Mouse (Mus musculus): ENCODE data around the gene Prrt4. TPM values are rescaled to one million over a fixed set of nuclear protein-coding genes. Genes with fewer than 3 reads are reported as not detected.
"Not testable (repeated sequence)": the region's sequence is repeated elsewhere in the genome, so short reads cannot be mapped to it uniquely, and the experiment has no call there.

The Prrt4 gene
- 4.8 TPM in 2 replicates for polyA plus RNA-seq (2015; fragmentation: Nextera tagmentation; extraction: Ambion mirVana)

DNA sequence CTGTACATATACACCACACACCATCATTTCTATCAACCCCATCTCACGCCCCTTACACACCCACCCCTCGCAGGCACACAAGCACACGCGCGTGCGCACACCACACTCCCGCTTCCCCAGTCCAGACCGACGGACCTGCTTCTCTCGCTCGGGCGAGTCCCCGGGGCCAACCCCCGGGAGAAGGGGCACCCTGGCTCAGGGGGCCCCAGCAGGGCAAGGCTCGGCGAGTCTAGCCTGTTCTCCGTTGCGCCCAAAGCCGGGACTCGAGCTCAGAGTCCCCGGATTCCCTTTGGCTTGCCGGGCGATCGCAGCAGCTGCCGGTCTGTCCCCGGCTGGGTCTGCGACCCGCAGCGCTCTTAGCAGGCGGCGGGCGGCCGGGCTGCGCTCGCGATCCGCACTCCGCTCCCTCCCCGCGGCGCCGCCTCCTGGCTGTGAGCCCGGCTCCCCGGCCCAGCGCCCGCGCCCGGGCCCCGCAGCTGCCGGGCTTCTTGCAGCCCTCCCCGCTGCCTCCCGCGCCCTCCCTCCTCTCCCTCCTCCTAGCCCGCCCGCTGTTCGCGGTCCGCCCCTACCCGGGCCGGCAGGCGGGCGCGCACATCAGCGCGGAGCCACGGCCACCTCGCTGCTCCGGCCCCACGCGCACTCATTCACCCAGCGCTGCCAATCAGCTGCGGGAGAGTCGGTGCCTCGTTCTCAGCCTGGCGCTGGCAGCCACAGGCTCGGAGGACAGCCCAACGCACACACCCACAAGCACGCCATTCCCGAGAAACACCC, at the start of gene Prrt4:
Gene Prrt4, minus strand, starts transcription at position 697 of the 771 bp plus-strand sequence.
- peak within 1 kb of the TSS; percentile 75 for H3K4me2 ChIP-seq
- H3K27me3 ChIP-seq: peaks cover 52% of the 10 kb centered on the region
- peak; percentile 86 for ATAC-seq (ENCODE audit: low read depth)
- peaks cover 19% of the 10 kb centered on the region for H3K4me1 ChIP-seq (replicated peaks)
- H3K36me3 ChIP-seq: no peaks in the 10 kb centered on the region
- peak within 1 kb of the TSS; percentile 87 for H3K27ac ChIP-seq (replicated peaks)
- under 1% methylated on average over 66 of the region's 79 CpGs for WGBS
- H3K4me3 ChIP-seq: peak within 1 kb of the TSS; percentile 59
- H3K9ac ChIP-seq: peak within 1 kb of the TSS; percentile 84
- no peaks in the 10 kb centered on the region for H3K9me3 ChIP-seq

DNA sequence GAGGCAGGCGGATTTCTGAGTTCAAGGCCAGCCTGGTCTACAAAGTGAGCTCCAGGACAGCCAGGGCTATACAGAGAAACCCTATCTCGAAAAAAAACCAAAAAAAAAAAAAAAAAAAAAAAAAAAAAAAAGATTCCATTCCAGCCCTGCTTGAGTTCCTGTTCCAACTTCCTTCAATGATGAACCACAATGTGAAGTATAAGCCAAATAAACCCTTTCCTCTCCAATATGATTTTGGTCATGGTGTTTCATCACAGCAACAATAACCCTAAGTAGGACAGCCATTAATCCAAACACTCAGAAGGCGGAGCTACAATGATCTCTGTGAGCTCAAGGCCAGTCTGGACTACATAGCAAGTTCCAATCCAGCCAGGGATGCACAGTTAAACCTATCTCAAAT, 38.3 kb upstream of the Prrt4 start:
- ATAC-seq (ENCODE audit: low read depth); H3K9ac ChIP-seq; H3K9me3 ChIP-seq; H3K36me3 ChIP-seq; H3K4me2 ChIP-seq; H3K27ac ChIP-seq (replicated peaks); H3K4me3 ChIP-seq: not testable (repeated sequence)
- WGBS: 72% methylated on average over 3 of the region's 3 CpGs
- Histone ChIP-seq H3K4me1 (replicated peaks) (peaks cover 33% of the 10 kb centered on the region), H3K27me3 (peaks cover 17% of the 10 kb centered on the region)

DNA sequence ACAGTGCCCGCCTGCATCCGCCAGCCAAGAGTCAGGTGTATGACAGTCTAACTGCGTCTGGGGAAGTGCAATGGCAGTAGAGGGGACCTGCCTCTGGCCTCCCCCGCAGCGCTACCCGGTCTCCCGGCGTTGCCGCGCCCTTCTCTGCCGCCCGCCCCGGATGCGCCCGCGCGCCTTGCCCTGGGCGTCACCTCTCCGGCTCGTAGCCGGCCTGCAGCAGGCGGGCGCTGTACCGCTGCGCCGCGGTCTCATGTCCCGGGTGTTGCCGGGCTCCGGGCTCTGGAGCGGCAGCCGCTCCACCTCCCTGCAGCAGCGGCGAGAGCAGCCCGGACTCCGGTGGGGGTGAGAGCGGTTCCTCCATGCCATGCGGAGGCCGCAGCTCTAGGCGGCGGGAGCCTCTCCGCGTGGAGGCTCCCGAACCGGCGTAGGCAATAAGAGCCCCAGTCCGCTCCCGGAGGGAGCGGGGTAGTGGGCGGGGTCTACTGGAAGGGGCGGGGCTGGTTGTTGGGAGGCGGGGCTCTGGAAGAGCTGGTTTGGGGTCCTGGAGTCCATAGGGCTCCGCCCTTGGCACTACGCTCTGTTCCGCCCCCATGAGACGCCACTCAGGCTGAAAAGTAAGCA, 36.6 kb upstream of the Prrt4 start, which contains the start of gene Impdh1:
Gene Impdh1, minus strand, starts transcription at position 484 of the 621 bp plus-strand sequence.
- no peaks in the 10 kb centered on the region for H3K36me3 ChIP-seq
- H3K9me3 ChIP-seq: no peaks in the 10 kb centered on the region
- peaks cover 17% of the 10 kb centered on the region for H3K27me3 ChIP-seq
- ATAC-seq (ENCODE audit: low read depth): peak; percentile 67
- peak within 1 kb of the TSS; percentile 77 for H3K9ac ChIP-seq
- peak within 1 kb of the TSS; percentile 34 for H3K27ac ChIP-seq (replicated peaks)
- H3K4me2 ChIP-seq: peak within 1 kb of the TSS; percentile 94
- H3K4me3 ChIP-seq: peak within 1 kb of the TSS; percentile 64
- WGBS: under 1% methylated on average over 56 of the region's 56 CpGs
- peaks cover 46% of the 10 kb centered on the region for H3K4me1 ChIP-seq (replicated peaks)

DNA sequence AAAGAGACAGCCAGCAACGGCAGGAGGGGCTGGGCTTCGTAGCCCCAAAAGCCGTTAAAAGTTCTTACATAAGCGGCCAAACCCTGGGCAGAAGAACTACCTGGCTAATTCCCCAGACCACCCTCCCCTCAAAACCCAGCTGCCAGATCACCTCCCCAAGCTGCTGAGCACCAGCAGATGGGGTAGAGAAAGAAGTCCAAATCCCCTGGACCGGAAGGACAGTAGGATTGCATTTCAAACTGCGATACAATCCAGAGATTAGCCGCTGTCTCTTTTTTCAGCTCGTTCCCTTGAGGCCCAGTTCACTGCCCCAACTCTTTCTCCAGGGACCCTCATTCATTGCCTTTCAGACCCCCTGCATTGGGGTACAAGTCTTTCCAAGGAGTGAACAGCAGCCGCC, 35.8 kb upstream of the Prrt4 start:
- peak overlapping the region; percentile 94 for H3K4me2 ChIP-seq
- H3K27me3 ChIP-seq: peaks cover 17% of the 10 kb centered on the region
- no peaks in the 10 kb centered on the region for H3K9me3 ChIP-seq
- H3K4me3 ChIP-seq: peak overlapping the region; percentile 64
- peaks cover 53% of the 10 kb centered on the region for H3K4me1 ChIP-seq (replicated peaks)
- no peak overlapping the region for H3K27ac ChIP-seq (replicated peaks)
- no peaks in the 10 kb centered on the region for H3K36me3 ChIP-seq
- ATAC-seq (ENCODE audit: low read depth): no peak
- peak overlapping the region; percentile 77 for H3K9ac ChIP-seq
- 9% methylated on average over 9 of the region's 9 CpGs for WGBS

DNA sequence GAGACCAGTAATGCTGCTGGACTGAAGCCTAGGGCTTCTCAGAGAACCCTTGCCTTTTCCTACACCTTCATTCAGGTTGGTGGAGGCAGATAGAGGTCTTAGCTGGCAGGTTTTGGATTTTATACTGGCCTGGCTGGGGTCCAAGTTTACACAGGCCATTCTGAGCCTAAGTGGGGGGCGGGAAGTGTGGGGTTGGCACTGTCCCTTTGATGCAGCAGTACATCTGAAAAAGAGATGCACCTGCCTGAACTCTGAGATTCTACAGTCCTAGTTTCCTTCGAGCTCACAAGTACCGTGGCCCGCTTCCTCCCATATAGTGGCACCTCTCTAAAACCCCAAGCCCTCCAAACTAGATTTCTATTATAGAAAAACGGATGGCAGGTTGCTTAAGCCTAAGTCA, 35.4 kb upstream of the Prrt4 start:
- ATAC-seq (ENCODE audit: low read depth): no peak
- H3K4me3 ChIP-seq: no peak overlapping the region
- no peak overlapping the region for H3K27ac ChIP-seq (replicated peaks)
- peak overlapping the region; percentile 94 for H3K4me2 ChIP-seq
- peaks cover 57% of the 10 kb centered on the region for H3K4me1 ChIP-seq (replicated peaks)
- peaks cover 17% of the 10 kb centered on the region for H3K27me3 ChIP-seq
- 35% methylated on average over 5 of the region's 5 CpGs for WGBS
- no peaks in the 10 kb centered on the region for H3K36me3 ChIP-seq
- no peaks in the 10 kb centered on the region for H3K9me3 ChIP-seq
- 0 out of 2 replicates have a peak overlapping the region, but pooled peaks have one; percentile 8 for H3K9ac ChIP-seq

DNA sequence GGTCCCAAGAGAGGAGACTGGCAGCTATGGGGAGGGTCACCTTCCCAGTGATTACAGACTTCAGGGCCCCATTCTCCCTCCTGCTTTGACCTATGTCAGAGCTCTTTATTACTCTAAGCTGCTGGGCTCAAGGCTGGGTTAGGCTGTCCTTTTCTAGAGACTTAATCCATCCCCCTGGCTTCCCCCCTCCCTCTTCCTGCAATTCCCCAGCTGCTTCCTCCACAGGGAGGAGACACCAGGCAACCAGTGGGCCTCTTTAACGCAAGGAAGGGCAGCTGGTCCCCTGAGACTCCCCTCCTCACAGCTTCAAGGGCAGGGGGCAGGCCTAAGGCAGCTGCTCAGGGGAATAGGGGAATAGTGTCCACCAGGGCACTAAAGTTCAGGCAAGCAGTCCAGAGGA, 34.9 kb upstream of the Prrt4 start:
- H3K9ac ChIP-seq: peak overlapping the region; percentile 22; the same call in 1 of the 2 replicates
- no peak for ATAC-seq (ENCODE audit: low read depth)

DNA sequence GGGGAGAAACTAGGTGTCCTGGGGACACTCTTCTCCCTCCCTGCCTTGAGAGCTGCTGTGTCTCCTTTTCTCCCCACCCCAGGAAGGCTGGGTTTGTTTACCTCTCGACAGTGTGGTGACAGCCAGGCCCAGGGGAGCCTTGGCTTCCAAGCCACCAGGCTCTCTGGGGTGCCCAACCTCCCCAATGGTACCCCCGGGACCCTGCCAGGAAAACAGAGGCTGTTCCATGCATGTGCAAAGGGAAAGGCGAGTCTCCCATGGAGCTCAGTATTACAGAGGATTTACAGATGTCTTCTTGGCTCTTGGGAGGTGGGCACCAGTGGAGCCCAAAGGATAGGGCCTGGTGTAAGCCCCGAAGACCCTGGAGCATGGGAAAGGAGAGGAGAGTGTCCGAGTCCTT, 34.1 kb upstream of the Prrt4 start:
- H3K27ac ChIP-seq (replicated peaks): no peak overlapping the region
- 55% methylated on average over 5 of the region's 5 CpGs for WGBS
- no peaks in the 10 kb centered on the region for H3K9me3 ChIP-seq
- no peaks in the 10 kb centered on the region for H3K36me3 ChIP-seq
- no peak overlapping the region for H3K9ac ChIP-seq
- no peak overlapping the region for H3K4me2 ChIP-seq
- H3K4me3 ChIP-seq: no peak overlapping the region
- H3K27me3 ChIP-seq: peaks cover 17% of the 10 kb centered on the region
- ATAC-seq (ENCODE audit: low read depth): no peak
- H3K4me1 ChIP-seq (replicated peaks): peaks cover 68% of the 10 kb centered on the region

More for the DNA sequence above, 34.9 kb upstream of the Prrt4 start:
- Histone ChIP-seq H3K9me3 (no peaks in the 10 kb centered on the region), H3K27me3 (peaks cover 17% of the 10 kb centered on the region), H3K4me1 (replicated peaks) (peaks cover 62% of the 10 kb centered on the region), H3K36me3 (no peaks in the 10 kb centered on the region), H3K27ac (replicated peaks) (no peak overlapping the region), H3K4me3 (no peak overlapping the region), H3K4me2 (no peak overlapping the region)
- 0% methylated on average over 1 of the region's 1 CpGs for WGBS

DNA sequence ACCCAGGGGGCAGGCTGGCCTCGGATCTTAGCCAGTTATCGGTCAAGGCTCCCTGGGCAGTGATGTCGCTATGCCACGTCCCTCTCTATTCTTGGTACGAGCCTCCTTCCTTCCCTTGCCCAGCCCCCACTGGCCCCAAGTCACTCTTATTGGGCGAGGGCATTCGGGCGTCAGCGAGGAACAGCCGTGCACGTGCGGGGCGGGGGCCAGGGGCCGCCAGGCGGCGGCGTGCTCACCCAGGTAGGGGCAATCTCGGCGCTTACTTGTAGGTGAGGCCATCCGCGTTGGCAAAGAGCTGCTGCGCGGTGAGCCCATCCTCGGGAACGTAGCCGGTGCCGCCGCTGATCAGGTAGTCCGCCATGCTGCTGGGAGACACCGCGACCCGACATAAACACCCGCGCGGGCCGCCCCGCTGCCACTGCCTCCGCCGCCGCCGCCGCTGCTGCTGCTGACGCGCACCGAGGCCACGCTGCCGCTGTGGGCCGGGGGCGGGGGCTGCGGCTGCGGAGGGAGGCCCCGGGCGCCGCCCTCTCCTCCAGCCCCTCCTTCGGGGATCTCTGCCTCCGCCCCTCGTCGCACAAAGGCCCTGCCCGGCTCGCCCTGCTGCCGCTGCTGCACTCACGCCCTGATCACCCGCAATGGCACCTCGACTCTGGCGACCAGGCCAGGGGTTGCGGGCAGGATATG, 32.6 kb upstream of the Prrt4 start:
- peaks cover 2% of the 10 kb centered on the region; the same call in 1 of the 2 replicates for H3K36me3 ChIP-seq

DNA sequence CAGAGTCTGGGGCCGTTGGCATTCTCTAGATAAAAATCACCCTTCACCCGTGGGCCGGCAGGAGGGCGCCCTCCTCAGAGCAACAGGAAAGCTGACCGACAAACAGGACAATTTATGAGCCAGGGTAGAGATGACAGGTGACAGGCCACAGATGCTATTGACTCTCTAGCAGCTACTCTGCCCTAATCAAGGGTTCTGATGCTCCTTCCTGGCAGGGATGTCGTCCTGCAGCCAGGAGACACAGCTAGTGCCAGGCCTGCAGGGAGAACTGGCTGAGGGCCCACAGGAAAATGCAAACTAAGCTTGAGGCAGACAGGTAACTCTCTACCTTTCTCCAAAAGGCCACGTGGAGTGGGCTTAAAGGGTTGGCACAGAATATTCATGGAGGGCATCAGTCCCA, 31.8 kb upstream of the Prrt4 start:
- Histone ChIP-seq H3K9ac (peak overlapping the region; percentile 85), H3K4me2 (peak overlapping the region; percentile 90), H3K4me1 (replicated peaks) (peaks cover 63% of the 10 kb centered on the region), H3K27me3 (peaks cover 17% of the 10 kb centered on the region), H3K27ac (replicated peaks) (peak overlapping the region; percentile 85), H3K4me3 (peak overlapping the region; percentile 68), H3K9me3 (no peaks in the 10 kb centered on the region), H3K36me3 (peaks cover 8% of the 10 kb centered on the region)
- 25% methylated on average over 7 of the region's 7 CpGs for WGBS
- ATAC-seq (ENCODE audit: low read depth): no peak

More for the DNA sequence above, 32.6 kb upstream of the Prrt4 start:
- H3K27me3 ChIP-seq: peaks cover 17% of the 10 kb centered on the region
- peak overlapping the region; percentile 85 for H3K9ac ChIP-seq
- ATAC-seq (ENCODE audit: low read depth): peak; percentile 85
- H3K4me2 ChIP-seq: peak overlapping the region; percentile 90
- peak overlapping the region; percentile 68 for H3K4me3 ChIP-seq
- peak overlapping the region; percentile 85 for H3K27ac ChIP-seq (replicated peaks)
- peaks cover 68% of the 10 kb centered on the region for H3K4me1 ChIP-seq (replicated peaks)
- under 1% methylated on average over 53 of the region's 66 CpGs for WGBS
- H3K9me3 ChIP-seq: no peaks in the 10 kb centered on the region

DNA sequence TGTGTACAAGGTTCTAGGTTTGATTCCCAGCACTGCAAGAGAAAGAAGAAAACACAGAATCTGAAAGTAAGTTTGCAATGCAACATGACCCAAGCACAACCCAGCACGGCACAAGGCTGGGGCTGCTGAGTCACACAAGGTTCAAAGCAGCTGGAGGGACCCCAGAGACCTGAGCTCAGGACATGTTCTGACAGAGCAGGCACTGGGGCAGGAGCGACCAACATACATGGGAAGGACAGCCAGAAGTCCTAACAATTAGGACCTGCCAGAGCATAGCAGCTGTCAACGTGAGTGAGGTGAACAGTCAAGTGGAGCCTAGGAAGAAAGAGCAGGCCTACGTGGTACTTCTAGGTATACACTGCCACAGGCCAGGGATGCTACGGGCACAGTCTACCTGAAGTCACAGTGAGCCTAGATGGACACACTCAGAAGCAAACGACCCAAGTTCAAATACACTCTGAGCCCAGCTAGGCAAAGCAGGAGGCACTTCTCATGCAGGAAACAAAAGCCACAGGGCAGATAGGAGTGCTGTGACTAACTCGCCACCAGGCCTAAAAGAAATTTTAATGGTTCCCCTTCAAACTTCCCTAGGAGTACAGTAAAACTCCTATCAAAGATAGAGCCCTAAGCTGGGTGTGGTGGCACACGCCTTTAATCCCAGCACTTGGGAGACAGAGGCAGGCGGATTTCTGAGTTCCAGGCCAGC, 31.0 kb upstream of the Prrt4 start:
- Histone ChIP-seq H3K4me3 (no peak overlapping the region), H3K36me3 (peaks cover 13% of the 10 kb centered on the region), H3K9me3 (no peaks in the 10 kb centered on the region), H3K9ac (peak overlapping the region; percentile 31), H3K4me1 (replicated peaks) (peaks cover 60% of the 10 kb centered on the region), H3K27ac (replicated peaks) (no peak overlapping the region), H3K4me2 (peak overlapping the region; percentile 90), H3K27me3 (peaks cover 15% of the 10 kb centered on the region)
- ATAC-seq (ENCODE audit: low read depth): no peak
- WGBS: 88% methylated on average over 9 of the region's 9 CpGs

DNA sequence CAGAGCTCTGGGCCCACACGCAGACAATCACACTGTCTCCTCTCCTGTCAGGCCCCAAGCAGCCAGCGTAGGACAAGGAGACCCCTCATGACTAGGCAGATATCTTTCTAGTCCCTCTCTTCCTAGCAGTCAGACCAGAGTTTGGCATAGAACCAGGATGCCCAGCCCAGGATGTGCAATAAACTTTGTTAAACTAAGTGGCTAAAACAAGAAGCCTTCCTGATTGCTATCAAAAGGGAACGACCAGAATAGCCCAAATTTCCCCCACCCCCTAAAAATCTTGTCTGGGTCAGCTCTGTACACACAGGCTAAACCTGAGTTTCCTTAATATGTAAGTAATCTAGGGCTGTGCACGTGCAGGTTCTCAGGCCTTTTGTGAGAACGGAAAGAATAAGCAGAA, 28.8 kb upstream of the Prrt4 start:
- H3K9ac ChIP-seq: no peak overlapping the region
- H3K4me2 ChIP-seq: no peak overlapping the region
- 87% methylated on average over 5 of the region's 5 CpGs for WGBS
- H3K4me1 ChIP-seq (replicated peaks): peaks cover 39% of the 10 kb centered on the region
- H3K27me3 ChIP-seq: no peaks in the 10 kb centered on the region
- no peak for ATAC-seq (ENCODE audit: low read depth)
- no peak overlapping the region for H3K4me3 ChIP-seq
- peaks cover 31% of the 10 kb centered on the region for H3K36me3 ChIP-seq
- no peaks in the 10 kb centered on the region for H3K9me3 ChIP-seq
- no peak overlapping the region for H3K27ac ChIP-seq (replicated peaks)
